Mouse (Mus musculus): ENCODE results near the gene Kcna1. TPM values are rescaled to one million over a fixed set of nuclear protein-coding genes. Genes with fewer than 3 reads are reported as not detected.

Kcna1 gene
- 0.19 TPM in 1 of 2 replicates, not detected in the other for polyA plus RNA-seq (2011; ENCODE audit: insufficient read depth, insufficient read length, low read depth, missing spikeins)

GRCm38 (mm10) chr6:126646381-126646780, at the start of gene Kcna1:
TSS of gene Kcna1 (minus strand) at chr6:126646384.
- Histone ChIP-seq H3K4me1 (ENCODE audit: control insufficient read depth, insufficient read depth, low read length) (no peaks in the 10 kb centered on the region), H3K9me3 (replicated peaks; ENCODE audit: control insufficient read depth, insufficient read depth, low read length, poor library complexity, severe bottlenecking) (no peaks in the 10 kb centered on the region), H3K4me3 (ENCODE audit: low read depth, low read length) (peak within 1 kb of the TSS; percentile 57), H3K27me3 (ENCODE audit: control insufficient read depth, insufficient read depth, low read length, poor library complexity, severe bottlenecking) (peaks cover 26% of the 10 kb centered on the region), H3K36me3 (ENCODE audit: control insufficient read depth, insufficient read depth, low read length, poor library complexity, severe bottlenecking) (no peaks in the 10 kb centered on the region), H3K27ac (ENCODE audit: insufficient read depth, low read length) (no peak within 1 kb of the TSS), H3K9ac (ENCODE audit: low read depth, poor library complexity, severe bottlenecking) (peak within 1 kb of the TSS; percentile 54; the same call in 1 of the 2 replicates)
- TF ChIP-seq EP300 (IDR thresholded peaks at IDR 0.05; ENCODE audit: insufficient read depth, low read depth, low read length) = no peak
- TF ChIP-seq CTCF (IDR thresholded peaks at IDR 0.05; ENCODE audit: low read depth, low read length) = no peak
- TF ChIP-seq POLR2A (IDR thresholded peaks at IDR 0.05; ENCODE audit: insufficient read depth, low read length) = no peak

- Histone ChIP-seq H3K4me1 (ENCODE audit: control insufficient read depth, insufficient read depth, low read length) (no peaks in the 10 kb centered on the region), H3K4me3 (ENCODE audit: low read depth, low read length) (no peak overlapping the region), H3K9ac (ENCODE audit: low read depth, poor library complexity, severe bottlenecking) (no peak overlapping the region), H3K27ac (ENCODE audit: insufficient read depth, low read length) (no peak overlapping the region), H3K36me3 (ENCODE audit: control insufficient read depth, insufficient read depth, low read length, poor library complexity, severe bottlenecking) (no peaks in the 10 kb centered on the region), H3K9me3 (replicated peaks; ENCODE audit: control insufficient read depth, insufficient read depth, low read length, poor library complexity, severe bottlenecking) (no peaks in the 10 kb centered on the region), H3K27me3 (ENCODE audit: control insufficient read depth, insufficient read depth, low read length, poor library complexity, severe bottlenecking) (no peaks in the 10 kb centered on the region)
- TF ChIP-seq EP300 (IDR thresholded peaks at IDR 0.05; ENCODE audit: insufficient read depth, low read depth, low read length) (no peak), CTCF (IDR thresholded peaks at IDR 0.05; ENCODE audit: low read depth, low read length) (no peak), POLR2A (IDR thresholded peaks at IDR 0.05; ENCODE audit: insufficient read depth, low read length) (no peak)
These were observed 40.9 kb upstream of the Kcna1 start for GRCm38 (mm10) chr6:126687120-126687519.

GRCm38 (mm10) chr6:126685135-126685534, 39.0 kb upstream of the Kcna1 start:
- H3K36me3 ChIP-seq (ENCODE audit: control insufficient read depth, insufficient read depth, low read length, poor library complexity, severe bottlenecking) = no peaks in the 10 kb centered on the region
- no peak overlapping the region for H3K9ac ChIP-seq (ENCODE audit: low read depth, poor library complexity, severe bottlenecking)
- H3K9me3 ChIP-seq (replicated peaks; ENCODE audit: control insufficient read depth, insufficient read depth, low read length, poor library complexity, severe bottlenecking) = no peaks in the 10 kb centered on the region
- TF ChIP-seq CTCF (IDR thresholded peaks at IDR 0.05; ENCODE audit: low read depth, low read length) = no peak
- TF ChIP-seq EP300 (IDR thresholded peaks at IDR 0.05; ENCODE audit: insufficient read depth, low read depth, low read length) = no peak
- TF ChIP-seq POLR2A (IDR thresholded peaks at IDR 0.05; ENCODE audit: insufficient read depth, low read length) = no peak
- H3K27me3 ChIP-seq (ENCODE audit: control insufficient read depth, insufficient read depth, low read length, poor library complexity, severe bottlenecking) = no peaks in the 10 kb centered on the region
- H3K4me3 ChIP-seq (ENCODE audit: low read depth, low read length) = no peak overlapping the region
- no peak overlapping the region for H3K27ac ChIP-seq (ENCODE audit: insufficient read depth, low read length)
- H3K4me1 ChIP-seq (ENCODE audit: control insufficient read depth, insufficient read depth, low read length) = no peaks in the 10 kb centered on the region

DNA sequence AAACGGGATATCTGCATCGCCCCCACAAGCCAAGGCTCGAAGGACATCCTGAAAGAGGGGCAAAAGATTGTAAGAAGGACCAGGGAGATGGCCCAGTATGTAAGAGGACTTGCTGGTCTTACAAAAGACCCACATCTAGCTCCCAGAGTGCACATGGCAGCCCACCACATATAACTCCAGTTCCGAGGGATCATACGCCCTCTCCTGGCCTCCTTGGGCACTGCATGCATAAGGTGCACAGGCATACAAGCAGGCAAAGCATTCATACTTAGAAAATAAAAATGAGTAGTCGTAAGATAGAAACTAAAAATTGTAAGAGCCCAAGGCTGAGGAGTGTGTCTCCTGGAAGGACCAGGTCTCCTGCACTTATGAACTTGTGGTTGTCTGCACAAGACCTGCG, 32.8 kb upstream of the Kcna1 start:
- Histone ChIP-seq H3K4me3 (ENCODE audit: low read depth, low read length) (no peak overlapping the region), H3K9ac (ENCODE audit: low read depth, poor library complexity, severe bottlenecking) (no peak overlapping the region), H3K9me3 (replicated peaks; ENCODE audit: control insufficient read depth, insufficient read depth, low read length, poor library complexity, severe bottlenecking) (no peaks in the 10 kb centered on the region), H3K27me3 (ENCODE audit: control insufficient read depth, insufficient read depth, low read length, poor library complexity, severe bottlenecking) (no peaks in the 10 kb centered on the region), H3K36me3 (ENCODE audit: control insufficient read depth, insufficient read depth, low read length, poor library complexity, severe bottlenecking) (no peaks in the 10 kb centered on the region), H3K27ac (ENCODE audit: insufficient read depth, low read length) (no peak overlapping the region), H3K4me1 (ENCODE audit: control insufficient read depth, insufficient read depth, low read length) (no peaks in the 10 kb centered on the region)
- TF ChIP-seq EP300 (IDR thresholded peaks at IDR 0.05; ENCODE audit: insufficient read depth, low read depth, low read length) (no peak), CTCF (IDR thresholded peaks at IDR 0.05; ENCODE audit: low read depth, low read length) (peak; percentile 73), POLR2A (IDR thresholded peaks at IDR 0.05; ENCODE audit: insufficient read depth, low read length) (no peak)

DNA sequence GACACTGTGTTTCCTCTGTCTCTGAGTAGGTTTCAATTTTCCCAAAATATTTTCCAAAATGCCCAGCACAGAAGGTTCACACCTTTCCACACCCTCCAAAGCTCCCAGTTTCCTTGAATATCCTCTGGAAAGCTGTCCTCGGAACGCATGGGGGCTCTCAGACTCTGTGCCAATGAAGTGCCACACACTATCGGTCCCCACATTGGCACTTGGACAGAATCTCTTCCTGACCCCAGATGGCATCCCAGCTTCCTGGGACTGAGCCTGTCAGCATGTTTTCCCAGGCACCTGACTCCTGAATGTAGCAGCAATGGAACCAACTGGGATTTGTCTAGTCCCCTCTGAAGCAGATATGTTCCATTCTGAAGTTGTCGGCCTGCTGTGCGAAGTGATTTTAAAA, 20.8 kb upstream of the Kcna1 start:
- Histone ChIP-seq H3K27ac (ENCODE audit: insufficient read depth, low read length) (no peak overlapping the region), H3K27me3 (ENCODE audit: control insufficient read depth, insufficient read depth, low read length, poor library complexity, severe bottlenecking) (no peaks in the 10 kb centered on the region), H3K9ac (ENCODE audit: low read depth, poor library complexity, severe bottlenecking) (no peak overlapping the region), H3K9me3 (replicated peaks; ENCODE audit: control insufficient read depth, insufficient read depth, low read length, poor library complexity, severe bottlenecking) (no peaks in the 10 kb centered on the region), H3K4me1 (ENCODE audit: control insufficient read depth, insufficient read depth, low read length) (no peaks in the 10 kb centered on the region), H3K36me3 (ENCODE audit: control insufficient read depth, insufficient read depth, low read length, poor library complexity, severe bottlenecking) (no peaks in the 10 kb centered on the region), H3K4me3 (ENCODE audit: low read depth, low read length) (no peak overlapping the region)
- TF ChIP-seq POLR2A (IDR thresholded peaks at IDR 0.05; ENCODE audit: insufficient read depth, low read length) = no peak
- no peak for TF ChIP-seq CTCF (IDR thresholded peaks at IDR 0.05; ENCODE audit: low read depth, low read length)
- TF ChIP-seq EP300 (IDR thresholded peaks at IDR 0.05; ENCODE audit: insufficient read depth, low read depth, low read length) = no peak

DNA sequence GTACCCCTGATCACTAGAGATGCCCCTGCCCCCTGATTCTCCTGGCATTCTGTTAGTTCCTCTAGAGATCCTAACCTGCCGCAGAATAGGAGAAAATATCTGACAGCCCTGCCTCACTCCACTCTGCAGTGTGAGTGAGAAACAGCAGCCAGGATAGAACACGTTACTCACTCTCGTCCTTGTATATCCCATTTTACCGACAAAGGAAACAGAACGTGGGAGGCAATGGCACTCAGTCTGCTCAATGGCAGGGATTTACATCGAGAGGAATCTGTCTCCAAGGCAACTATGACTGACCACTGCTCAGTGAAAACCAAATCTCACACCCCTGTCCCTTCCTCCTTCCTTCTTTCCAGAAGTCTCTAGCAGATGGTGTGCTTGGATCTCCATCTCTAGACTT, 19.9 kb upstream of the Kcna1 start:
- no peaks in the 10 kb centered on the region for H3K36me3 ChIP-seq (ENCODE audit: control insufficient read depth, insufficient read depth, low read length, poor library complexity, severe bottlenecking)
- H3K4me3 ChIP-seq (ENCODE audit: low read depth, low read length) = no peak overlapping the region
- H3K4me1 ChIP-seq (ENCODE audit: control insufficient read depth, insufficient read depth, low read length) = no peaks in the 10 kb centered on the region
- H3K9me3 ChIP-seq (replicated peaks; ENCODE audit: control insufficient read depth, insufficient read depth, low read length, poor library complexity, severe bottlenecking) = no peaks in the 10 kb centered on the region
- H3K27ac ChIP-seq (ENCODE audit: insufficient read depth, low read length) = no peak overlapping the region
- no peaks in the 10 kb centered on the region for H3K27me3 ChIP-seq (ENCODE audit: control insufficient read depth, insufficient read depth, low read length, poor library complexity, severe bottlenecking)
- no peak overlapping the region for H3K9ac ChIP-seq (ENCODE audit: low read depth, poor library complexity, severe bottlenecking)
- TF ChIP-seq CTCF (IDR thresholded peaks at IDR 0.05; ENCODE audit: low read depth, low read length) (no peak), POLR2A (IDR thresholded peaks at IDR 0.05; ENCODE audit: insufficient read depth, low read length) (no peak), EP300 (IDR thresholded peaks at IDR 0.05; ENCODE audit: insufficient read depth, low read depth, low read length) (no peak)
